Mouse (Mus musculus): ENCODE data around the gene Polg2.

DNA sequence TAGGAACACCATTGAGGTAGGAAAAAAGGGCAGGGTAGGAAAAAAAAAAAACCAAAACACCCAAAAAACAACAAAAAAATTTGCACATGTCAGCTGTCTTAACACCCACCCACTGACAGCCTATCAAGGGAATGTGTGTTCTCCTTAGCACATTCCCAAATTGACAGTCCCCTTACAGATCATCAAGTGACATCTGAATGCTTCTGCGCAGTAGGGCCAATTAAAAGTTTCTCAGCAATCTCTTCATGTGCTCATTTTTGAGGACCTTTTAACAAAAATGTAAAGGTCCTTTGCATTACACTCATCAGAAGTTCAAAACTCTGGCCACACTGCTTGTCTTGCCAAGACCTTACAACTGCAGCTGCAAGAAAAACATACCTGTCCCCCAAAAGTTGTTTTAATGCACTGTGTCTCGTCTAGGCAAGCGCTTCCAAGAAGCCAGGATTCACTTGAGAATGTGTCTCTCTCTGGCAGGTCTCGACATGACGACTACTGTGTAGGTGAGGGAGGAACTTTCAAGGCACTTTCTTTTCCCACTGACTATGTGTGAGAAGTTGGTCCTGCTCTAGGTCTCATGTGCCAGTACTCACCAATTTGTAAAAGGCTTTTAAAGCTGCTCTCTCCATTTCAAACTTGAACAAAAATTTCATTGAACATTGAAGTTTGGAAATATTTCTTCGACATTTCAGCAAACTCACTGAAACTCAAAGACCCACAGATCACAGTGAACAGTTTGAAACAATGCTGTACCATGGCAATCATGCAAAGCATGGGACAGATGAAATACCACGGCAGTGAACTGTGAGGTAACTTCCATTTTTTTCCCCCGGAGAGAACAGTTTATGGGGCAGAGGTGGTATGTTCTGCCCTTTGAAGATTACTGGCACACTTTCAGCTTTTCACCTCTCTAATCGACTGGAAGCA is 3.8 kb upstream of the Polg2 start:
- no peak for TF ChIP-seq MEF2A (IDR thresholded peaks at IDR 0.05; ENCODE audit: extremely low read depth, insufficient replicate concordance, low read depth, low read length, poor library complexity, severe bottlenecking)
- TF ChIP-seq CTCF (IDR thresholded peaks at IDR 0.05 in 2 of 3, conservative IDR thresholded peaks at IDR 0.05 in 1 of 3; ENCODE audit: control insufficient read depth in 1 of 3, insufficient read depth in 1 of 3, low read depth in 2 of 3, low read length in 3 of 3, poor library complexity in 1 of 3, severe bottlenecking in 1 of 3): no peak
- no peak for TF ChIP-seq EP300 (IDR thresholded peaks at IDR 0.05; ENCODE audit: low read depth in 1 of 2, low read length in 2 of 2)

All from MEL (cell line).